Mouse (Mus musculus) ES-CJ7 (cell line): ENCODE measurements at regions not wholly inside any gene's neighbourhood (a gene's known extent, or its start where the extent isn't known, plus 50 kb on each side); places are given as distances from the start of the nearest gene placed in this dataset.

Experiments used
- DNase-seq: peaks from one replicate; pipeline ENCODE4 v3.0.0; 2011; ENCODE audit warnings: low read depth, low spot score

- peak; percentile 52 for DNase-seq
Observed at GRCm38 (mm10) chr12:54320533-54320932, 116.9 kb upstream of the Egln3 start.

- DNase-seq = peak; percentile 89
Observed at GRCm38 (mm10) chr12:54316980-54317471, 113.4 kb upstream of the Egln3 start.

- no peak for DNase-seq
Observed at GRCm38 (mm10) chr12:54316066-54316567, 112.5 kb upstream of the Egln3 start.

- DNase-seq = no peak
Observed at GRCm38 (mm10) chr12:54314153-54314552, 110.5 kb upstream of the Egln3 start.

GRCm38 (mm10) chr12:54313211-54313845, 109.7 kb upstream of the Egln3 start:
- peak; percentile 65 for DNase-seq

- peak; percentile 41 for DNase-seq
Observed at GRCm38 (mm10) chr12:54312522-54313210, 109.0 kb upstream of the Egln3 start.

GRCm38 (mm10) chr12:54311896-54312521, 108.3 kb upstream of the Egln3 start:
- no peak for DNase-seq

GRCm38 (mm10) chr12:54309874-54310273, 106.2 kb upstream of the Egln3 start:
- no peak for DNase-seq

GRCm38 (mm10) chr12:54309219-54309618, 105.6 kb upstream of the Egln3 start:
- DNase-seq = no peak

GRCm38 (mm10) chr12:54305135-54305630, 101.5 kb upstream of the Egln3 start:
- DNase-seq = no peak

- no peak for DNase-seq
Observed at GRCm38 (mm10) chr12:54303746-54304145, 100.1 kb upstream of the Egln3 start.

- DNase-seq = no peak
Observed at GRCm38 (mm10) chr12:54299506-54299905, 95.8 kb upstream of the Egln3 start.

GRCm38 (mm10) chr12:54293248-54293647, 89.6 kb upstream of the Egln3 start:
- DNase-seq = no peak

GRCm38 (mm10) chr12:54290311-54290710, 86.7 kb upstream of the Egln3 start:
- no peak for DNase-seq

GRCm38 (mm10) chr12:54288747-54289146, 85.1 kb upstream of the Egln3 start:
- DNase-seq = no peak

GRCm38 (mm10) chr12:54288041-54288502, 84.4 kb upstream of the Egln3 start:
- no peak for DNase-seq

- no peak for DNase-seq
Observed at GRCm38 (mm10) chr12:54286911-54287819, 83.5 kb upstream of the Egln3 start.

- DNase-seq = no peak
Observed at GRCm38 (mm10) chr12:54283646-54284045, 80.0 kb upstream of the Egln3 start.

- DNase-seq = no peak
Observed at GRCm38 (mm10) chr12:54283011-54283410, 79.4 kb upstream of the Egln3 start.

GRCm38 (mm10) chr12:54282281-54282921, 78.7 kb upstream of the Egln3 start:
- no peak for DNase-seq

GRCm38 (mm10) chr12:54280457-54280856, 76.8 kb upstream of the Egln3 start:
- no peak for DNase-seq
